Mouse (Mus musculus): ENCODE results near the gene Ptgs2. TPM values are rescaled to one million over a fixed set of nuclear protein-coding genes. Genes with fewer than 3 reads are reported as not detected.

The Ptgs2 gene
- polyA plus RNA-seq, 1 experiment from 2014 or later = 0.22 TPM

- ATAC-seq (replicated peaks; ENCODE audit: extremely low read depth, insufficient read depth, low FRiP score) = no peak
- Histone ChIP-seq H3K27ac (ENCODE audit: low read length) (no peak overlapping the region), H3K27me3 (ENCODE audit: control insufficient read depth, insufficient read depth, low read length) (no peaks in the 10 kb centered on the region), H3K4me3 (ENCODE audit: low read length) (no peak overlapping the region), H3K9me3 (replicated peaks; ENCODE audit: control insufficient read depth, low read length) (no peaks in the 10 kb centered on the region), H3K36me3 (ENCODE audit: control insufficient read depth, insufficient read depth) (no peaks in the 10 kb centered on the region), H3K9ac (ENCODE audit: low read length) (no peak overlapping the region), H3K4me2 (ENCODE audit: low read depth, low read length) (no peak overlapping the region), H3K4me1 (ENCODE audit: control insufficient read depth, insufficient read depth, low read length) (no peaks in the 10 kb centered on the region)
Observed at GRCm38 (mm10) chr1:150135350-150135749, 35.5 kb downstream of the Ptgs2 start.

GRCm38 (mm10) chr1:150139730-150140129 is 39.9 kb downstream of the Ptgs2 start:
- no peak for ATAC-seq (replicated peaks; ENCODE audit: extremely low read depth, insufficient read depth, low FRiP score)
- H3K27ac ChIP-seq (ENCODE audit: low read length) = no peak overlapping the region
- WGBS = 54% methylated on average over 9 of the region's 9 CpGs
- no peaks in the 10 kb centered on the region for H3K4me1 ChIP-seq (ENCODE audit: control insufficient read depth, insufficient read depth, low read length)
- H3K4me3 ChIP-seq (ENCODE audit: low read length) = no peak overlapping the region
- no peaks in the 10 kb centered on the region for H3K27me3 ChIP-seq (ENCODE audit: control insufficient read depth, insufficient read depth, low read length)
- H3K36me3 ChIP-seq (ENCODE audit: control insufficient read depth, insufficient read depth) = no peaks in the 10 kb centered on the region
- no peak overlapping the region for H3K4me2 ChIP-seq (ENCODE audit: low read depth, low read length)
- no peaks in the 10 kb centered on the region for H3K9me3 ChIP-seq (replicated peaks; ENCODE audit: control insufficient read depth, low read length)
- no peak overlapping the region for H3K9ac ChIP-seq (ENCODE audit: low read length)

- no peak for ATAC-seq (replicated peaks; ENCODE audit: extremely low read depth, insufficient read depth, low FRiP score)
- no peaks in the 10 kb centered on the region for H3K36me3 ChIP-seq (ENCODE audit: control insufficient read depth, insufficient read depth)
- no peaks in the 10 kb centered on the region for H3K9me3 ChIP-seq (replicated peaks; ENCODE audit: control insufficient read depth, low read length)
- H3K4me2 ChIP-seq (ENCODE audit: low read depth, low read length) = no peak overlapping the region
- H3K27me3 ChIP-seq (ENCODE audit: control insufficient read depth, insufficient read depth, low read length) = no peaks in the 10 kb centered on the region
- 79% methylated on average over 1 of the region's 1 CpGs for WGBS
- H3K9ac ChIP-seq (ENCODE audit: low read length) = no peak overlapping the region
- no peaks in the 10 kb centered on the region for H3K4me1 ChIP-seq (ENCODE audit: control insufficient read depth, insufficient read depth, low read length)
- H3K4me3 ChIP-seq (ENCODE audit: low read length) = no peak overlapping the region
- H3K27ac ChIP-seq (ENCODE audit: low read length) = no peak overlapping the region
Observed at GRCm38 (mm10) chr1:150141939-150142338, 42.1 kb downstream of the Ptgs2 start.

GRCm38 (mm10) chr1:150143578-150143977 is 43.7 kb downstream of the Ptgs2 start:
- Histone ChIP-seq H3K36me3 (ENCODE audit: control insufficient read depth, insufficient read depth) (no peaks in the 10 kb centered on the region), H3K4me3 (ENCODE audit: low read length) (no peak overlapping the region), H3K27me3 (ENCODE audit: control insufficient read depth, insufficient read depth, low read length) (no peaks in the 10 kb centered on the region), H3K9ac (ENCODE audit: low read length) (no peak overlapping the region), H3K4me1 (ENCODE audit: control insufficient read depth, insufficient read depth, low read length) (no peaks in the 10 kb centered on the region), H3K4me2 (ENCODE audit: low read depth, low read length) (no peak overlapping the region), H3K27ac (ENCODE audit: low read length) (no peak overlapping the region), H3K9me3 (replicated peaks; ENCODE audit: control insufficient read depth, low read length) (no peaks in the 10 kb centered on the region)
- WGBS = 45% methylated on average over 1 of the region's 1 CpGs
- ATAC-seq (replicated peaks; ENCODE audit: extremely low read depth, insufficient read depth, low FRiP score) = no peak

GRCm38 (mm10) chr1:150145049-150145448 is 45.2 kb downstream of the Ptgs2 start:
- no peaks in the 10 kb centered on the region for H3K4me1 ChIP-seq (ENCODE audit: control insufficient read depth, insufficient read depth, low read length)
- no peaks in the 10 kb centered on the region for H3K27me3 ChIP-seq (ENCODE audit: control insufficient read depth, insufficient read depth, low read length)
- no peak overlapping the region for H3K9ac ChIP-seq (ENCODE audit: low read length)
- 80% methylated on average over 8 of the region's 8 CpGs for WGBS
- no peak overlapping the region for H3K27ac ChIP-seq (ENCODE audit: low read length)
- H3K4me3 ChIP-seq (ENCODE audit: low read length) = no peak overlapping the region
- H3K9me3 ChIP-seq (replicated peaks; ENCODE audit: control insufficient read depth, low read length) = no peaks in the 10 kb centered on the region
- no peak overlapping the region for H3K4me2 ChIP-seq (ENCODE audit: low read depth, low read length)
- no peak for ATAC-seq (replicated peaks; ENCODE audit: extremely low read depth, insufficient read depth, low FRiP score)
- no peaks in the 10 kb centered on the region for H3K36me3 ChIP-seq (ENCODE audit: control insufficient read depth, insufficient read depth)

GRCm38 (mm10) chr1:150147272-150147671 is 47.4 kb downstream of the Ptgs2 start:
- ATAC-seq (replicated peaks; ENCODE audit: extremely low read depth, insufficient read depth, low FRiP score) = no peak
- WGBS = 81% methylated on average over 4 of the region's 4 CpGs

GRCm38 (mm10) chr1:150151411-150151810 is 51.6 kb downstream of the Ptgs2 start:
- no peak overlapping the region for H3K27ac ChIP-seq (ENCODE audit: low read length)
- no peak for ATAC-seq (replicated peaks; ENCODE audit: extremely low read depth, insufficient read depth, low FRiP score)
- WGBS = 66% methylated on average over 3 of the region's 3 CpGs
- no peaks in the 10 kb centered on the region for H3K9me3 ChIP-seq (replicated peaks; ENCODE audit: control insufficient read depth, low read length)
- no peaks in the 10 kb centered on the region for H3K27me3 ChIP-seq (ENCODE audit: control insufficient read depth, insufficient read depth, low read length)
- no peak overlapping the region for H3K9ac ChIP-seq (ENCODE audit: low read length)
- no peak overlapping the region for H3K4me2 ChIP-seq (ENCODE audit: low read depth, low read length)
- no peaks in the 10 kb centered on the region for H3K36me3 ChIP-seq (ENCODE audit: control insufficient read depth, insufficient read depth)
- no peaks in the 10 kb centered on the region for H3K4me1 ChIP-seq (ENCODE audit: control insufficient read depth, insufficient read depth, low read length)
- H3K4me3 ChIP-seq (ENCODE audit: low read length) = no peak overlapping the region

More at GRCm38 (mm10) chr1:150147272-150147671, 47.4 kb downstream of the Ptgs2 start:
- no peaks in the 10 kb centered on the region for H3K27me3 ChIP-seq (ENCODE audit: control insufficient read depth, insufficient read depth, low read length)
- no peak overlapping the region for H3K4me3 ChIP-seq (ENCODE audit: low read length)
- H3K9ac ChIP-seq (ENCODE audit: low read length) = no peak overlapping the region
- no peak overlapping the region for H3K27ac ChIP-seq (ENCODE audit: low read length)
- no peak overlapping the region for H3K4me2 ChIP-seq (ENCODE audit: low read depth, low read length)
- H3K9me3 ChIP-seq (replicated peaks; ENCODE audit: control insufficient read depth, low read length) = no peaks in the 10 kb centered on the region
- H3K4me1 ChIP-seq (ENCODE audit: control insufficient read depth, insufficient read depth, low read length) = no peaks in the 10 kb centered on the region
- H3K36me3 ChIP-seq (ENCODE audit: control insufficient read depth, insufficient read depth) = no peaks in the 10 kb centered on the region

Small RNAs within 50 kb of the gene (microRNA-seq; reads per million reads assigned to microRNA genes)
- gene Gm44329 = not detected

Other genes with a start within 250 kb of the Ptgs2 start
- 5.6 and 6.9 TPM in 2 replicates for gene Pla2g4a, start 138.7 kb upstream of the Ptgs2 start, polyA plus RNA-seq (2015; fragmentation: Nextera tagmentation; extraction: Ambion mirVana)
- not detected in 2 replicates for gene Pdc, start 219.4 kb downstream of the Ptgs2 start, polyA plus RNA-seq (2015; fragmentation: Nextera tagmentation; extraction: Ambion mirVana)

All from heart, embryonic 16.5 days (tissue).